Mouse (Mus musculus): ENCODE data around the gene Miox. TPM values are rescaled to one million over a fixed set of nuclear protein-coding genes. Genes with fewer than 3 reads are reported as not detected.

Miox gene
- polyA plus RNA-seq, 1 experiment from 2014 or later: not detected

DNA sequence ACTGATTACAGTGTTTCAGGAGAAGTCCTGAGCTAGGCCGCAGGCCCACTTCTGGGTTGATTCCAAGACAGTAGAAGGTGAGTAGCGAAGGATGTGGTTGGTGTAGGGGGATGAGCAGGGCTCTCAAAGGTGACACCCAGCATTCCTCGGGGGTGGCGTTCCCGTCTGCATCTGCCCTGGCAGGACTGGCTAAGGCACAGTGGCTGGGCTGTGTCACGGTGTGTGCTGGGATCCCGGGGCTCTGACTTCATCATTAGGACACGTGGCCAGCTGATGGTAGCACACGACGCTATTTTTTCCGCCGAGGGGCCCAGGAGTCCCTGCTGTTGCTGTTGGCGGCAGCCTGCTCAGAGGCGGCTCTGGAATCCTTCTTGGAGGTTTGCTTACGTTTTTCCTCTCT is 17.1 kb downstream of the Miox start:
- Histone ChIP-seq H3K36me3 (ENCODE audit: control insufficient read depth, insufficient read depth, low read length) (peaks cover 12% of the 10 kb centered on the region), H3K9ac (ENCODE audit: low read length) (no peak overlapping the region), H3K9me3 (ENCODE audit: control insufficient read depth, low read length) (no peaks in the 10 kb centered on the region), H3K27me3 (ENCODE audit: control insufficient read depth, insufficient read depth, low read length) (no peaks in the 10 kb centered on the region), H3K4me3 (ENCODE audit: low read depth, low read length) (no peak overlapping the region), H3K27ac (ENCODE audit: low read depth, low read length) (no peak overlapping the region), H3K4me1 (replicated peaks; ENCODE audit: control insufficient read depth, insufficient read depth, low read length) (peaks cover 8% of the 10 kb centered on the region; the same call in 1 of the 2 replicates), H3K4me2 (ENCODE audit: low read depth, low read length, severe bottlenecking) (no peak overlapping the region)
- WGBS: 90% methylated on average over 15 of the region's 15 CpGs
- peak; percentile 46 for DNase-seq (ENCODE audit: low spot score)
- no peak for ATAC-seq (replicated peaks; ENCODE audit: low FRiP score)

- Histone ChIP-seq H3K4me1 (replicated peaks; ENCODE audit: control insufficient read depth, insufficient read depth, low read length) (peaks cover 10% of the 10 kb centered on the region; the same call in 1 of the 2 replicates), H3K27me3 (ENCODE audit: control insufficient read depth, insufficient read depth, low read length) (no peaks in the 10 kb centered on the region), H3K27ac (ENCODE audit: low read depth, low read length) (no peak overlapping the region), H3K9ac (ENCODE audit: low read length) (no peak overlapping the region), H3K4me2 (ENCODE audit: low read depth, low read length, severe bottlenecking) (no peak overlapping the region), H3K9me3 (ENCODE audit: control insufficient read depth, low read length) (no peaks in the 10 kb centered on the region), H3K36me3 (ENCODE audit: control insufficient read depth, insufficient read depth, low read length) (peaks cover 12% of the 10 kb centered on the region), H3K4me3 (ENCODE audit: low read depth, low read length) (no peak overlapping the region)
- no peak for ATAC-seq (replicated peaks; ENCODE audit: low FRiP score)
- DNase-seq (ENCODE audit: low spot score): peak; percentile 44
- WGBS: 92% methylated on average over 14 of the region's 14 CpGs
Measured at GRCm38 (mm10) chr15:89352054-89352453, 17.9 kb downstream of the Miox start.

DNA sequence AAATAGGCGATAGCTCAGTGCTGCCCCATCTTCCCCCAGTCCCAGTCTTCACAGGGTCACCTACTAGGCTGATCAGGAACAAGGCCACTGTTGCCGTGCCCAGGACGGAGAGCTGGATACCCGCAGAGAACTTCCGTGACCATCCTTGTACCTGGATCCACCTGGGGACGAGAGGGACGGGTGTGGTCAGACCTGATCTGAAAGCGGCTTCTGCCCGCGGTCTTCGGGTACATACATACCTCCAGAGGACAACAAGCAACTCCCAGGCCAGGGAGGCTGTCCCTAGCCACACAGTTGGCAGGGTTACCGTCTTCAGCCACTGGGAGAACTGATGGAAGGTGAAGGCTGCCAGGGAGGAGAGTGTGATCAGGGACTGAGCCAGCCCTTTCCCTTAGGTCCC is 18.6 kb downstream of the Miox start:
- Histone ChIP-seq H3K27me3 (ENCODE audit: control insufficient read depth, insufficient read depth, low read length) (no peaks in the 10 kb centered on the region), H3K4me2 (ENCODE audit: low read depth, low read length, severe bottlenecking) (no peak overlapping the region), H3K36me3 (ENCODE audit: control insufficient read depth, insufficient read depth, low read length) (peaks cover 12% of the 10 kb centered on the region), H3K4me1 (replicated peaks; ENCODE audit: control insufficient read depth, insufficient read depth, low read length) (peaks cover 12% of the 10 kb centered on the region), H3K27ac (ENCODE audit: low read depth, low read length) (no peak overlapping the region), H3K4me3 (ENCODE audit: low read depth, low read length) (no peak overlapping the region), H3K9ac (ENCODE audit: low read length) (no peak overlapping the region), H3K9me3 (ENCODE audit: control insufficient read depth, low read length) (no peaks in the 10 kb centered on the region)
- DNase-seq (ENCODE audit: low spot score) (peak; percentile 48), ATAC-seq (replicated peaks; ENCODE audit: low FRiP score) (no peak)
- WGBS: 94% methylated on average over 12 of the region's 12 CpGs

- Histone ChIP-seq H3K4me1 (replicated peaks; ENCODE audit: control insufficient read depth, insufficient read depth, low read length) (peaks cover 12% of the 10 kb centered on the region), H3K9me3 (ENCODE audit: control insufficient read depth, low read length) (no peaks in the 10 kb centered on the region), H3K4me3 (ENCODE audit: low read depth, low read length) (no peak overlapping the region), H3K9ac (ENCODE audit: low read length) (no peak overlapping the region), H3K27ac (ENCODE audit: low read depth, low read length) (no peak overlapping the region), H3K4me2 (ENCODE audit: low read depth, low read length, severe bottlenecking) (no peak overlapping the region), H3K27me3 (ENCODE audit: control insufficient read depth, insufficient read depth, low read length) (no peaks in the 10 kb centered on the region), H3K36me3 (ENCODE audit: control insufficient read depth, insufficient read depth, low read length) (peaks cover 12% of the 10 kb centered on the region)
- no peak for ATAC-seq (replicated peaks; ENCODE audit: low FRiP score)
- DNase-seq (ENCODE audit: low spot score): no peak
- WGBS: 94% methylated on average over 16 of the region's 16 CpGs
Measured at GRCm38 (mm10) chr15:89353837-89354236, 19.6 kb downstream of the Miox start.

- Histone ChIP-seq H3K9ac (ENCODE audit: low read length) (peak overlapping the region; percentile 90), H3K4me1 (replicated peaks; ENCODE audit: control insufficient read depth, insufficient read depth, low read length) (peaks cover 12% of the 10 kb centered on the region), H3K36me3 (ENCODE audit: control insufficient read depth, insufficient read depth, low read length) (peaks cover 12% of the 10 kb centered on the region), H3K27me3 (ENCODE audit: control insufficient read depth, insufficient read depth, low read length) (no peaks in the 10 kb centered on the region), H3K27ac (ENCODE audit: low read depth, low read length) (no peak overlapping the region), H3K4me3 (ENCODE audit: low read depth, low read length) (peak overlapping the region; percentile 79), H3K4me2 (ENCODE audit: low read depth, low read length, severe bottlenecking) (peak overlapping the region; percentile 77), H3K9me3 (ENCODE audit: control insufficient read depth, low read length) (no peaks in the 10 kb centered on the region)
- 81% methylated on average over 7 of the region's 7 CpGs for WGBS
- no peak for DNase-seq (ENCODE audit: low spot score)
- no peak for ATAC-seq (replicated peaks; ENCODE audit: low FRiP score)
Measured at GRCm38 (mm10) chr15:89354455-89354854, 20.3 kb downstream of the Miox start.

DNA sequence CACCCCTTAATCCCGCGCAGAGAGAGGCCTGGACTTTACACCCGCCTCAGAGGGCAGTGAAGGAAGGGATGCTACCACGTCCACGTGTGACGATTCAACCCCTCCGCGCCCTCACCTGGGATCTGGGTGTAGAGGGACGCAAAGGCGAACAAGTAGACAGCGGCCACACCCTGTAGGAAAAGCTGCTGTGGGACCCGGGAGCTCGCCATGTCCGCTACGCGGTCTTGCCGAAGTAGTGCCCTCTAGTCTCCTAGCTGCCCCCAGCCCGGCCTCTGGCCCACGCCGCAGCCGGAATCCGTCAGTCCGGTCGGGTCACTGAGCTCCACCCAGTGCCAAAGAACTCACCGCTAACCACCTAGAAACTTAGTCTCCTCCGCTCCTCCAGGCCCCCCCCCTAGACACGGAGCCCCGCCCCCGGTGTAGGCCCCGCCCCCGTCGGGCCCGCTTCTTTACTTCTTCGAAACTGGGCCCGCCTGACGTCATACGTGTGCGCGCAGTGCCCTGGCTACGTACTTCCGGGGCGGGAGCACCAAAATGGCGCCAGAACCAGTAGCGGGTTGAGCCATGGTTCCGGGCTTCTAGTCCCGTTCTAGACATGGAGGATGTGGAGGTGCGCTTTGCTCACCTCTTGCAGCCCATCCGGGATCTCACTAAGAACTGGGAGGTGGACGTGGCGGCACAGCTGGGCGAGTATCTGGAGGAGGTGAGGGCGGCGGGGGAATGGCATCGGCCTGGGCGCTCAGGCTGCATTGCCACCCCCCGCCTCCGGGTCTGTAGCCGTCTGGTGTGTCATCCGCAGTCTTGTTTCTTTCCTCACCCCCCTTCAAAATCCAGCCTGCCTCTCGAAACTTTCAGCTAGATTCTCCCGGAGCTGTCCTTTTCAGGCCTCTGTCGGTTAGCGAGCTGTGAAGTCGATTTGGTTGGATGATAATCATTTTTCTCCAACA is 21.3 kb downstream of the Miox start, which contains the start of the genes Lmf2 and Ncaph2:
Lmf2 (minus strand) TSS at position 419 of the 947 bp plus-strand sequence.
Ncaph2 (plus strand) TSS at position 479 of the 947 bp plus-strand sequence.
- peak; percentile 91 for ATAC-seq (replicated peaks; ENCODE audit: low FRiP score)
- Histone ChIP-seq H3K27me3 (ENCODE audit: control insufficient read depth, insufficient read depth, low read length) (no peaks in the 10 kb centered on the region), H3K4me3 (ENCODE audit: low read depth, low read length) (peak within 1 kb of the TSS; percentile 79), H3K9ac (ENCODE audit: low read length) (peak within 1 kb of the TSS; percentile 90), H3K4me2 (ENCODE audit: low read depth, low read length, severe bottlenecking) (peak within 1 kb of the TSS; percentile 77), H3K9me3 (ENCODE audit: control insufficient read depth, low read length) (no peaks in the 10 kb centered on the region), H3K27ac (ENCODE audit: low read depth, low read length) (peak within 1 kb of the TSS; percentile 80), H3K36me3 (ENCODE audit: control insufficient read depth, insufficient read depth, low read length) (peaks cover 12% of the 10 kb centered on the region), H3K4me1 (replicated peaks; ENCODE audit: control insufficient read depth, insufficient read depth, low read length) (peaks cover 12% of the 10 kb centered on the region)
- under 1% methylated on average over 64 of the region's 64 CpGs for WGBS
- peak; percentile 99 for DNase-seq (ENCODE audit: low spot score)

- H3K36me3 ChIP-seq (ENCODE audit: control insufficient read depth, insufficient read depth, low read length): peaks cover 15% of the 10 kb centered on the region
- ATAC-seq (replicated peaks; ENCODE audit: low FRiP score) (peak; percentile 80), DNase-seq (ENCODE audit: low spot score) (peak; percentile 94)
- peak overlapping the region; percentile 90 for H3K9ac ChIP-seq (ENCODE audit: low read length)
- peak overlapping the region; percentile 50 for H3K4me2 ChIP-seq (ENCODE audit: low read depth, low read length, severe bottlenecking)
- peak overlapping the region; percentile 80; the same call in 1 of the 2 replicates for H3K27ac ChIP-seq (ENCODE audit: low read depth, low read length)
- under 1% methylated on average over 15 of the region's 15 CpGs for WGBS
- peaks cover 12% of the 10 kb centered on the region for H3K4me1 ChIP-seq (replicated peaks; ENCODE audit: control insufficient read depth, insufficient read depth, low read length)
- peak overlapping the region; percentile 79 for H3K4me3 ChIP-seq (ENCODE audit: low read depth, low read length)
- no peaks in the 10 kb centered on the region for H3K27me3 ChIP-seq (ENCODE audit: control insufficient read depth, insufficient read depth, low read length)
- no peaks in the 10 kb centered on the region for H3K9me3 ChIP-seq (ENCODE audit: control insufficient read depth, low read length)
Measured at GRCm38 (mm10) chr15:89356372-89356771, 22.2 kb downstream of the Miox start.

DNA sequence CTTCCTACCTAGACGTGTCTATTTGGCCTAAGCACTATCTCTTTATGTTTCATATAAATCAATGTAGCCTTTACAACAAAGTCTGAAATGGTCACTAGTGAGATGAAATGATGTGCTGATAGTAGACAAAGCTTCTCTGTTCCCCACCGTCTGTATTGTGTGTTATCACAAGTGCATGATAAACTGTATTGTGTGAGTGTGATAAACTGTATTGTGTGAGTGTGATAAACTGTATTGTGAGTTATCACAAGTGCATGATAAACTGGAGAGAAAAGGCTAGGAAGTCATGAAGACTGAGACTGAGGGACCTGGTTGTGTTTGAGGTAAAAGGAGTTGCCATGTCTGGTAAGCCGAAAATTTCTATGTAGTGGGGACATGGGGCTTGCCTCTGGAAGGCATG is 24.6 kb downstream of the Miox start:
- H3K36me3 ChIP-seq (ENCODE audit: control insufficient read depth, insufficient read depth, low read length): peaks cover 7% of the 10 kb centered on the region

More for the DNA sequence above, 24.6 kb downstream of the Miox start:
- DNase-seq (ENCODE audit: low spot score) (no peak), ATAC-seq (replicated peaks; ENCODE audit: low FRiP score) (no peak)
- Histone ChIP-seq H3K27ac (ENCODE audit: low read depth, low read length) (no peak overlapping the region), H3K9me3 (ENCODE audit: control insufficient read depth, low read length) (no peaks in the 10 kb centered on the region), H3K4me3 (ENCODE audit: low read depth, low read length) (no peak overlapping the region), H3K27me3 (ENCODE audit: control insufficient read depth, insufficient read depth, low read length) (no peaks in the 10 kb centered on the region), H3K4me2 (ENCODE audit: low read depth, low read length, severe bottlenecking) (no peak overlapping the region), H3K9ac (ENCODE audit: low read length) (no peak overlapping the region), H3K4me1 (replicated peaks; ENCODE audit: control insufficient read depth, insufficient read depth, low read length) (peaks cover 12% of the 10 kb centered on the region)
- 94% methylated on average over 3 of the region's 3 CpGs for WGBS
